Mouse (Mus musculus) embryonic facial prominence, embryonic 15.5 days (tissue): ENCODE results near the gene Cttn. TPM values are rescaled to one million over a fixed set of nuclear protein-coding genes. Genes with fewer than 3 reads are reported as not detected.

Source experiments
- ATAC-seq: fragments of 200-750 bp; cut with Nextera tagmentation; 2 replicates; pipeline ENCODE4 v1.8.0; 2017; ENCODE audit warnings: low read depth, moderate TSS enrichment; ENCODE audit not compliant: insufficient number of reproducible peaks, low FRiP score, low TSS enrichment
- H3K27ac ChIP-seq: fragments of 300-500 bp; sonication (generic); replicated peaks from 2 replicates; pipeline ENCODE4 v1.5.1; 2015; ENCODE audit warnings: mild to moderate bottlenecking, inconsistent platforms
- H3K27me3 ChIP-seq: fragments of 300-500 bp; sonication (generic); 2 replicates; pipeline ENCODE4 v1.6.1; 2015; ENCODE audit warnings: inconsistent platforms
- H3K36me3 ChIP-seq: fragments of 300-500 bp; sonication (generic); 2 replicates; pipeline ENCODE4 v1.6.1; 2015; ENCODE audit warnings: mild to moderate bottlenecking, inconsistent platforms
- H3K4me1 ChIP-seq: fragments of 300-500 bp; sonication (generic); 2 replicates; pipeline ENCODE4 v1.6.1; 2015; ENCODE audit warnings: inconsistent platforms
- H3K4me2 ChIP-seq: fragments of 300-500 bp; sonication (generic); replicated peaks from 2 replicates; pipeline ENCODE4 v1.6.1; 2015; ENCODE audit warnings: mild to moderate bottlenecking, inconsistent platforms
- H3K4me3 ChIP-seq: fragments of 300-500 bp; sonication (generic); replicated peaks from 2 replicates; pipeline ENCODE4 v1.5.1; 2015; ENCODE audit warnings: mild to moderate bottlenecking, inconsistent platforms
- H3K9ac ChIP-seq: fragments of 300-500 bp; sonication (generic); 2 replicates; pipeline ENCODE4 v1.6.1; 2015; ENCODE audit warnings: inconsistent platforms
- H3K9me3 ChIP-seq: fragments of 300-500 bp; sonication (generic); replicated peaks from 2 replicates; pipeline ENCODE4 v1.6.1; 2016; ENCODE audit warnings: inconsistent platforms
- WGBS: fragments of 180-500 bp; shearing (Covaris S2); methylation state at CpG from one replicate; pipeline ENCODE4 v1.1.7; 2015; 5-methylcytosine and 5-hydroxymethylcytosine counted together
- polyA plus RNA-seq: library from polyadenylated mRNA; unstranded; fragments of >200 nt; fragmentation: Nextera tagmentation; extraction: Ambion mirVana; gene quantifications from 2 replicates; pipeline ENCODE4 v1.2.1, GENCODE M21; 2015

The Cttn gene
- polyA plus RNA-seq, 1 experiment from 2014 or later: 172 TPM

GRCm38 (mm10) chr7:144475741-144476140 lies 4.9 kb upstream of the Cttn start:
- peaks cover 40% of the 10 kb centered on the region for H3K36me3 ChIP-seq
- ATAC-seq: no peak
- H3K9ac ChIP-seq: no peak overlapping the region
- H3K9me3 ChIP-seq: no peaks in the 10 kb centered on the region
- H3K27me3 ChIP-seq: no peaks in the 10 kb centered on the region
- H3K4me2 ChIP-seq: no peak overlapping the region
- WGBS: 88% methylated on average over 3 of the region's 3 CpGs
- no peak overlapping the region for H3K4me3 ChIP-seq
- H3K4me1 ChIP-seq: no peaks in the 10 kb centered on the region
- no peak overlapping the region for H3K27ac ChIP-seq

- Histone ChIP-seq H3K27me3 (no peaks in the 10 kb centered on the region), H3K4me2 (no peak overlapping the region), H3K4me1 (peaks cover 15% of the 10 kb centered on the region), H3K9me3 (no peaks in the 10 kb centered on the region), H3K27ac (no peak overlapping the region), H3K9ac (no peak overlapping the region), H3K36me3 (peaks cover 22% of the 10 kb centered on the region), H3K4me3 (no peak overlapping the region)
- 53% methylated on average over 4 of the region's 4 CpGs for WGBS
- ATAC-seq: no peak
Observed at GRCm38 (mm10) chr7:144473486-144473885, 2.7 kb upstream of the Cttn start.

GRCm38 (mm10) chr7:144471103-144471502 lies 294 bp upstream of the Cttn start:
- peak overlapping the region; percentile 95 for H3K4me3 ChIP-seq
- H3K9ac ChIP-seq: peak overlapping the region; percentile 80; the same call in 1 of the 2 replicates
- no peaks in the 10 kb centered on the region for H3K27me3 ChIP-seq
- 76% methylated on average over 2 of the region's 2 CpGs for WGBS
- peak overlapping the region; percentile 72 for H3K4me2 ChIP-seq
- peaks cover 12% of the 10 kb centered on the region for H3K36me3 ChIP-seq
- H3K9me3 ChIP-seq: no peaks in the 10 kb centered on the region
- peak overlapping the region; percentile 86 for H3K27ac ChIP-seq
- ATAC-seq: no peak
- H3K4me1 ChIP-seq: peaks cover 20% of the 10 kb centered on the region

- peak overlapping the region; percentile 86 for H3K27ac ChIP-seq
- peak overlapping the region; percentile 80 for H3K9ac ChIP-seq
- WGBS: under 1% methylated on average over 31 of the region's 31 CpGs
- peak overlapping the region; percentile 95 for H3K4me3 ChIP-seq
- ATAC-seq: peak; percentile 58
- peak overlapping the region; percentile 72 for H3K4me2 ChIP-seq
- H3K9me3 ChIP-seq: no peaks in the 10 kb centered on the region
- no peaks in the 10 kb centered on the region for H3K27me3 ChIP-seq
- H3K4me1 ChIP-seq: peaks cover 20% of the 10 kb centered on the region
- peaks cover 15% of the 10 kb centered on the region for H3K36me3 ChIP-seq
Observed at GRCm38 (mm10) chr7:144469908-144470544, 783 bp downstream of the Cttn start.

GRCm38 (mm10) chr7:144469181-144469641 lies 1.6 kb downstream of the Cttn start:
- H3K27me3 ChIP-seq: no peaks in the 10 kb centered on the region
- H3K36me3 ChIP-seq: peaks cover 23% of the 10 kb centered on the region
- peak overlapping the region; percentile 86 for H3K27ac ChIP-seq
- H3K4me3 ChIP-seq: peak overlapping the region; percentile 95
- ATAC-seq: no peak
- no peaks in the 10 kb centered on the region for H3K9me3 ChIP-seq
- 21% methylated on average over 4 of the region's 4 CpGs for WGBS
- H3K9ac ChIP-seq: peak overlapping the region; percentile 80; the same call in 1 of the 2 replicates
- H3K4me1 ChIP-seq: peaks cover 20% of the 10 kb centered on the region
- H3K4me2 ChIP-seq: peak overlapping the region; percentile 72

- H3K4me1 ChIP-seq: peaks cover 20% of the 10 kb centered on the region
- peak overlapping the region; percentile 72 for H3K4me2 ChIP-seq
- no peak for ATAC-seq
- no peak overlapping the region for H3K27ac ChIP-seq
- H3K9ac ChIP-seq: no peak overlapping the region
- no peaks in the 10 kb centered on the region for H3K9me3 ChIP-seq
- H3K4me3 ChIP-seq: peak overlapping the region; percentile 95; the same call in 1 of the 2 replicates
- WGBS: 85% methylated on average over 5 of the region's 5 CpGs
- H3K27me3 ChIP-seq: no peaks in the 10 kb centered on the region
- peaks cover 26% of the 10 kb centered on the region for H3K36me3 ChIP-seq
Observed at GRCm38 (mm10) chr7:144468741-144469140, 2.1 kb downstream of the Cttn start.

- 77% methylated on average over 7 of the region's 7 CpGs for WGBS
- H3K9me3 ChIP-seq: no peaks in the 10 kb centered on the region
- no peaks in the 10 kb centered on the region for H3K4me1 ChIP-seq
- H3K36me3 ChIP-seq: peaks cover 86% of the 10 kb centered on the region
- H3K4me3 ChIP-seq: no peak overlapping the region
- H3K4me2 ChIP-seq: no peak overlapping the region
- H3K9ac ChIP-seq: no peak overlapping the region
- H3K27ac ChIP-seq: no peak overlapping the region
- ATAC-seq: no peak
- H3K27me3 ChIP-seq: no peaks in the 10 kb centered on the region
Observed at GRCm38 (mm10) chr7:144462577-144462976, 8.2 kb downstream of the Cttn start.

GRCm38 (mm10) chr7:144461246-144461902 lies 9.4 kb downstream of the Cttn start:
- H3K4me2 ChIP-seq: no peak overlapping the region
- no peak for ATAC-seq
- 94% methylated on average over 6 of the region's 6 CpGs for WGBS

GRCm38 (mm10) chr7:144458881-144459280 lies 11.9 kb downstream of the Cttn start:
- no peak overlapping the region for H3K4me3 ChIP-seq
- H3K9ac ChIP-seq: no peak overlapping the region
- peaks cover 98% of the 10 kb centered on the region for H3K36me3 ChIP-seq
- no peaks in the 10 kb centered on the region for H3K9me3 ChIP-seq
- no peaks in the 10 kb centered on the region for H3K27me3 ChIP-seq
- H3K27ac ChIP-seq: no peak overlapping the region
- no peak for ATAC-seq
- WGBS: 89% methylated on average over 1 of the region's 1 CpGs
- no peaks in the 10 kb centered on the region for H3K4me1 ChIP-seq
- no peak overlapping the region for H3K4me2 ChIP-seq

More at GRCm38 (mm10) chr7:144461246-144461902, 9.4 kb downstream of the Cttn start:
- Histone ChIP-seq H3K9ac (no peak overlapping the region), H3K9me3 (no peaks in the 10 kb centered on the region), H3K36me3 (peaks cover 93% of the 10 kb centered on the region), H3K4me1 (no peaks in the 10 kb centered on the region), H3K27me3 (no peaks in the 10 kb centered on the region), H3K4me3 (no peak overlapping the region), H3K27ac (no peak overlapping the region)

- ATAC-seq: no peak
- no peak overlapping the region for H3K4me2 ChIP-seq
- H3K4me3 ChIP-seq: no peak overlapping the region
- H3K4me1 ChIP-seq: no peaks in the 10 kb centered on the region
- peaks cover 99% of the 10 kb centered on the region for H3K36me3 ChIP-seq
- no peak overlapping the region for H3K9ac ChIP-seq
- no peaks in the 10 kb centered on the region for H3K27me3 ChIP-seq
- no peak overlapping the region for H3K27ac ChIP-seq
- H3K9me3 ChIP-seq: no peaks in the 10 kb centered on the region
- WGBS: 80% methylated on average over 9 of the region's 9 CpGs
Observed at GRCm38 (mm10) chr7:144450661-144451060, 20.1 kb downstream of the Cttn start.

- no peak overlapping the region for H3K9ac ChIP-seq
- no peak overlapping the region for H3K27ac ChIP-seq
- 90% methylated on average over 13 of the region's 13 CpGs for WGBS
- H3K36me3 ChIP-seq: peaks cover 99% of the 10 kb centered on the region
- H3K9me3 ChIP-seq: no peaks in the 10 kb centered on the region
- H3K4me1 ChIP-seq: no peaks in the 10 kb centered on the region
- H3K27me3 ChIP-seq: no peaks in the 10 kb centered on the region
- H3K4me2 ChIP-seq: no peak overlapping the region
- no peak for ATAC-seq
- H3K4me3 ChIP-seq: no peak overlapping the region
Observed at GRCm38 (mm10) chr7:144449637-144450570, 20.9 kb downstream of the Cttn start.
